Mouse (Mus musculus): ENCODE measurements around the gene Cd55b. TPM values are rescaled to one million over a fixed set of nuclear protein-coding genes. Genes with fewer than 3 reads are reported as not detected.
A peak's percentile ranks its signal among the peaks of the same experiment; 100 is the strongest.

Cd55b gene
- polyA plus RNA-seq, 1 experiment = not detected

DNA sequence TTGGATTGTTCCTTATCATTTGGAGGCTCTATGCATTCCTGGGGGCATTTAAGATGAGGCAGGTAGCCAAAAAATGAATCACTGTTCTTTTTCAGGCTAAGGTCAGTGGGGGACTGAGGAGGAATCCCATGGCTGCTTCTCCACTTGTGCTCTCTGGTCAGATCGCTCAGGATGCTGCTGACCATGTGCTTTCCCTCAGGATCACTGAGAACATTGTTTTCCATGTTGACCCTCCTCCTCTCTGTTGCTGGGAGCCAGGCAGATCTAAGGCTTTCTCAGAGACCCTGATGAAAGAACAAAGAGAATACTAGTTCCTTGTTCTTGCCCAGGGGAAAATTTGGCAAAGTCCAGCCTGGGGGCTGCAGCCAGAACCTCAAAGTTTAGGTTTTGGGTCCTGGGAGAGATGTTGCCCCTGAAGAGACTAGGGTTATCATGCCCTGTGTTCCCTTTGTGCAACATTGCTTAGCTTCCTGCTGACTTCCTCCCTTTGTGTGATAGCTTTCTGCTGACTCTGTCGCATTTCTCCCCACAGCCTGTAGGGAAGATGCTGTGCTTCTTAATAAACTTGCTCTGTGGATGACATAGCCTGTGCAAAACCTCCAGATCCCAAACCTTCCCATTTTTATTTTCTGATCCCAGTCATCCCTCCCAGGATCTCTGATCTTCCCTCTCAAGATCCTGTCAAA is 49.3 kb downstream of the Cd55b start:
- no peak for DNase-seq
- TF ChIP-seq CTCF (conservative IDR thresholded peaks at IDR 0.05; ENCODE audit: insufficient read depth, insufficient read length, low read depth, low read length) = no peak
- no peak for TF ChIP-seq POLR2A (IDR thresholded peaks at IDR 0.05; ENCODE audit: low read depth, low read length)

GRCm38 (mm10) chr1:130371895-130372528 is 50.8 kb downstream of the Cd55b start:
- Histone ChIP-seq H3K27me3 (replicated peaks; ENCODE audit: control insufficient read depth, insufficient read depth, low read length) (no peaks in the 10 kb centered on the region), H3K4me1 (ENCODE audit: control insufficient read depth, insufficient read depth, low read length) (no peaks in the 10 kb centered on the region), H3K4me3 (ENCODE audit: insufficient read depth, low read depth, low read length) (no peak overlapping the region), H3K36me3 (ENCODE audit: control insufficient read depth, insufficient read depth, low read length) (no peaks in the 10 kb centered on the region), H3K27ac (ENCODE audit: insufficient read depth, low read depth, low read length) (no peak overlapping the region)
- WGBS = 38% methylated on average over 7 of the region's 7 CpGs
- no peak for TF ChIP-seq POLR2A (IDR thresholded peaks at IDR 0.05; ENCODE audit: low read depth, low read length)
- peak; percentile 67 for TF ChIP-seq CTCF (conservative IDR thresholded peaks at IDR 0.05; ENCODE audit: insufficient read depth, insufficient read length, low read depth, low read length)
- DNase-seq = peak; percentile 58

More for the DNA sequence above, 49.3 kb downstream of the Cd55b start:
- Histone ChIP-seq H3K27me3 (replicated peaks; ENCODE audit: control insufficient read depth, insufficient read depth, low read length) (no peaks in the 10 kb centered on the region), H3K36me3 (ENCODE audit: control insufficient read depth, insufficient read depth, low read length) (no peaks in the 10 kb centered on the region), H3K4me3 (ENCODE audit: insufficient read depth, low read depth, low read length) (no peak overlapping the region), H3K4me1 (ENCODE audit: control insufficient read depth, insufficient read depth, low read length) (no peaks in the 10 kb centered on the region), H3K27ac (ENCODE audit: insufficient read depth, low read depth, low read length) (no peak overlapping the region)
- WGBS = 29% methylated on average over 2 of the region's 2 CpGs

DNA sequence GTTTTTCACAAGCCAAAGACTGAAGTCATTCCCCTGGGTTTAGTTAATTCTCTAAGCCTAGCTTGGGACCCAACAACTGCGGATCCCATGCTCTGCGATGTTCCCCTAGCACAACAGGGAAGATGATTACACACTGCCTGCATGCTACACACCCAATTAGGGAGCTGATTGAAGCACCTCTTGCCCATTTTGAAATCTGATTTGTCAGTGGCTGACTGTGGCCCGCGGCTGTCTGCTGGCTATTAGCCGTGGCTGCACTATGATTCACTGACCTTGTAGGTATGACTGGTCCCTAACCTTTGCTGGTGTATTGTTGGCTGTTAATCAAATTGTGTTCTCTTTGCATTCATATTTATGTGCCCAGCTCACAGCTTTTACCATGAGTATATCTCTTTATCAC is 51.5 kb downstream of the Cd55b start:
- DNase-seq = no peak
- no peaks in the 10 kb centered on the region for H3K4me1 ChIP-seq (ENCODE audit: control insufficient read depth, insufficient read depth, low read length)
- no peak overlapping the region for H3K27ac ChIP-seq (ENCODE audit: insufficient read depth, low read depth, low read length)
- H3K36me3 ChIP-seq (ENCODE audit: control insufficient read depth, insufficient read depth, low read length) = no peaks in the 10 kb centered on the region
- WGBS = 88% methylated on average over 5 of the region's 5 CpGs
- no peaks in the 10 kb centered on the region for H3K27me3 ChIP-seq (replicated peaks; ENCODE audit: control insufficient read depth, insufficient read depth, low read length)
- no peak for TF ChIP-seq CTCF (conservative IDR thresholded peaks at IDR 0.05; ENCODE audit: insufficient read depth, insufficient read length, low read depth, low read length)
- no peak for TF ChIP-seq POLR2A (IDR thresholded peaks at IDR 0.05; ENCODE audit: low read depth, low read length)
- H3K4me3 ChIP-seq (ENCODE audit: insufficient read depth, low read depth, low read length) = no peak overlapping the region

- Histone ChIP-seq H3K27me3 (replicated peaks; ENCODE audit: control insufficient read depth, insufficient read depth, low read length) (no peaks in the 10 kb centered on the region), H3K4me1 (ENCODE audit: control insufficient read depth, insufficient read depth, low read length) (no peaks in the 10 kb centered on the region), H3K4me3 (ENCODE audit: insufficient read depth, low read depth, low read length) (no peak overlapping the region), H3K36me3 (ENCODE audit: control insufficient read depth, insufficient read depth, low read length) (no peaks in the 10 kb centered on the region), H3K27ac (ENCODE audit: insufficient read depth, low read depth, low read length) (no peak overlapping the region)
- DNase-seq = peak; percentile 38
- TF ChIP-seq CTCF (conservative IDR thresholded peaks at IDR 0.05; ENCODE audit: insufficient read depth, insufficient read length, low read depth, low read length) = peak; percentile 50
- TF ChIP-seq POLR2A (IDR thresholded peaks at IDR 0.05; ENCODE audit: low read depth, low read length) = no peak
- 5% methylated on average over 1 of the region's 1 CpGs for WGBS
Observed at GRCm38 (mm10) chr1:130350077-130350635, 72.7 kb downstream of the Cd55b start.

DNA sequence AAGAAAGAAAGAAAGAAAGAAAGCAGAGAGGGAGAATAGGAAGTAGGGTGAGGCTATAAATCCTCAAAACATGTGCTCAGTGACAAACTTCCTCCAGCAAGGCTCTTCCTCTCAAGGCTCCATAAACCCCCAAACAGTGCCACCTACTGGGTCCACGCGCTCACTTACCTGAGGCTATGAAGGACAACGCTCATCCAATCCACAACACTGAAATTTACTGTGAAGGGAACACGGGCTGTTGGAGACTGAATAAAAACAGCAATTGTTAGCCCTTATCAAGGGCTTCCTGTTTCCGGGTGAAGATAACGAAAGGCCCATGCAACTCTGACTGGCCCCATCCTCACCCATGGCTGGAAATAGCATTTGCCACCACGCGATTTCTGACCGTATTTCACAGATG is 80.4 kb downstream of the Cd55b start:
- 71% methylated on average over 9 of the region's 9 CpGs for WGBS
- no peak for TF ChIP-seq POLR2A (IDR thresholded peaks at IDR 0.05; ENCODE audit: low read depth, low read length)
- TF ChIP-seq CTCF (conservative IDR thresholded peaks at IDR 0.05; ENCODE audit: insufficient read depth, insufficient read length, low read depth, low read length) = no peak; the same call in 1 of the 2 replicates
- H3K36me3 ChIP-seq (ENCODE audit: control insufficient read depth, insufficient read depth, low read length) = no peaks in the 10 kb centered on the region
- DNase-seq = no peak
- no peaks in the 10 kb centered on the region for H3K27me3 ChIP-seq (replicated peaks; ENCODE audit: control insufficient read depth, insufficient read depth, low read length)
- H3K27ac ChIP-seq (ENCODE audit: insufficient read depth, low read depth, low read length) = no peak overlapping the region
- no peak overlapping the region for H3K4me3 ChIP-seq (ENCODE audit: insufficient read depth, low read depth, low read length)
- H3K4me1 ChIP-seq (ENCODE audit: control insufficient read depth, insufficient read depth, low read length) = no peaks in the 10 kb centered on the region

Other genes with a start within 250 kb of the Cd55b start
- gene Cd55, start 39.7 kb upstream of the Cd55b start, polyA plus RNA-seq (2012; rRNA removed) = 5.7 and 8.5 TPM in 2 replicates
- gene Zp3r, start 206.6 kb upstream of the Cd55b start, polyA plus RNA-seq (2012; rRNA removed) = 0.10 TPM in 1 of 2 replicates, not detected in the other
- gene C4bp, start 238.6 kb upstream of the Cd55b start, polyA plus RNA-seq (2012; rRNA removed) = 0.08 and 0.19 TPM in 2 replicates